Mouse (Mus musculus): Measurements from ENCODE around the gene Taf1c.

The Taf1c gene

GRCm38 (mm10) chr8:119604996-119605395 lies at the start of gene Taf1c:
Taf1c (minus strand) TSS chr8:119605222.
- DNase-seq (ENCODE audit: low read depth in 2 of 2, low spot score in 2 of 2): peak; percentile 93 to 96

DNA sequence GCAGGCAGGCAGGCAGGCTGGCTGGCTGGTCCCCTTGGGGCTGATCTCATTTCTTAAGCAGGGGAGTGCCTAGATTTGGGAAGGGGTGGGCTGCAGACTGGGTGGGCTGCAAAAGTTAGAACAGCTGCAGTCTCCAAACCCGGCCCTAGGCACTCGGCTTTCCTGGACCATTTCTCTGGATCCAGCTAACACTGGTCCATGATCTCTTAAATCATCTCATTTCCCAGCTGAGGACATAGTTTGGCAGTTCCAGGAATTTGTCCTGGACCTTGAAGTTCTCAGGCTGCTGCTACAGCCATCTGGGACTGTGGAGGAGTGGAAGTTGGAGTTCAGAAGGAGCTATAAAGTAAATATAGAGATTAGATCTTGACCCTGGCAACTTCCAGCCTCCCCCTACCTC lies 46.3 kb upstream of the Taf1c start:
- DNase-seq (ENCODE audit: low read depth in 2 of 2, low spot score in 2 of 2): no peak

GRCm38 (mm10) chr8:119646846-119647245 lies 41.8 kb upstream of the Taf1c start:
- DNase-seq (ENCODE audit: low read depth in 2 of 2, low spot score in 2 of 2): no peak

DNA sequence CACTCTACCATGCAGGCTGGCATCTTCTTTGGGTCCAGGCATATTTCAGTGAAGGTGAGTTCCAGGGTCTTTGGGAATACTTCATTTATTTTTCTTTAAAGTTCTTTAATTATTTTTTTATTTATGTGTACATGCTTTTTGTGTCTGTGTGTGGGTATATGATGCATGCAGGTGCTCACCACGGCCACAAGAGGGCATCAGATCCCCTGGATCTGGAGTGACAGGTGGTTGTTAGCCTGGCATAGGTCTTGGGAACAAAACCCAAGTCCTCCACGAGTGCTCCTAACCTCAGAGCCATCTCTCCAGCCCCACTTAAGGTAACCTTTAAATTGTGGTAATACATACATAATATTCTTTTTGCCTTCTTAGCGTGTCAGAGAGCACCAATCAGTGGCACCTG lies 41.2 kb upstream of the Taf1c start:
- DNase-seq (ENCODE audit: low read depth in 2 of 2, low spot score in 2 of 2): no peak

DNA sequence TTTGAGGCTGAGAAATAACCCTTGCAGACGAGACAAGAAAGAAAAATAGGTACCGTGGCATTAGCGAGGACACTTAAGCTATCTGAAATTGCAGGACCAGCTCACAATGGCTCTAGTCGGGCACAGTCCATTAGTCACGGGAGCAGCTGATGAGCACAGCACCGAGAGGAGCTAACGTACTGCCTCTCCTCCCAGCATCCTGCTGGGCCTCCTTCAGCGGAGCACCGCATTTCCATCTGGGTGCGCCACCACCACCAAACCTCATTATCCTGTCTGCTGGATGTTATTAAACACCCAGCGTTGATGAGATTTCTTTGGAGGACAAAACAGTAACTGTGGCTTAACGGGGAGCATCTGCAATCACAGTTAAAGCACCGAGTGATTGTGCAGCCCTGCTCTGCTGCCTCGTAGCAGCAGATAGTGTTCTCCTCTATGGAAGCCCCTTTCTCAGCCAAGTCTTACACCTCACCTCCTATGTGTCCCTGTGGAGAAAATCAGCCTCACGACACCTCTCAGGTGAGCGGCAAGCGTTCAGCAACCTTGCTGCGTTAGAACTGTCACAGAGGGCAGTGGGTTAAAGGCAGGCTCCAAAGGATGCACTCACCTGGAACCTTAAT lies 40.1 kb upstream of the Taf1c start:
- DNase-seq (ENCODE audit: low read depth in 2 of 2, low spot score in 2 of 2): no peak

DNA sequence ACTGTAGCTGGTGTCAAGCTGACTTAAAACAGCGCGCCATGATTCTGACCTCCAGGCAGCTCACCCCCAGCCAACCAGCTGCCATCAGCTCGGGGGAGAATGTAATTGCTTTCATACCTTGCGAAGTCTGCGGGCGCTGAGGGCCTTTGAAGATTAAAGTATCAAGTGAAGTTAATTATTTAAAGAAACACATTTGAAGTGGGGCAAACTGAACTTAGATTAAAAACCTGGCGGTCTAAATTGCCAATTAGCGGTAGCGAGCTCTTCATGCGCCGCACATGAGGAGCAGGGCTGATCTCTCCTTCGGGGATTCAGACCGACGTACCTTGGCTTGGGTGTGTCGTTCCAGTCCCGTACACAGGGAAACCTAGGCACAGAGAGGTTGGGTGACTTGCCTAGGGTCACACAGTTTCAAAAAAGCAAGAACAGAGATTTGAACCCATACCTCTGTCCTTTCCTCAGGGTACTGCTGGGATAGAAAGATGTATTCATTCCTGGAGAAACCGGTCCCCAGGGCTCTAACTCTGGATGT lies 39.5 kb upstream of the Taf1c start:
- DNase-seq (ENCODE audit: low read depth in 2 of 2, low spot score in 2 of 2): no peak

DNA sequence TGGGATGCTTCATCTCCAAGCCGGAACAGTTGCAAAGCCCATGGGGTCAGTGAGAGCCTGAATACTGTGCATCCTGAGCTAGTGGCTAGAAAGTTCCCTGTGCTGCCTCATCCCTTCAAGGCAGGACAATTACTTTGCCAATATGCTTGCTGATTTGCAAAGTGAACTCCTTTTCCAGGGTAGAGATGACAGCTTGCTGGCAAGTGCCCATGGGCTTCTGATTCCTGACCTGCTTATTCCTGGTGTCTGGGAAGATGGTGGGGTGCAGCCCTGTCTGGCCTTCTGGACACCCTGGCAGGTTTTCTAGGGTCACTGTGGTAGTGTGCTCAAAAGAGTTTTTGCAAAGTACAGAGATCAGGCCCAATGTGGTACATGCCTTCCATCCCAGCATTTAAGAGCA lies 37.9 kb upstream of the Taf1c start:
- DNase-seq (ENCODE audit: low read depth in 2 of 2, low spot score in 2 of 2): no peak

DNA sequence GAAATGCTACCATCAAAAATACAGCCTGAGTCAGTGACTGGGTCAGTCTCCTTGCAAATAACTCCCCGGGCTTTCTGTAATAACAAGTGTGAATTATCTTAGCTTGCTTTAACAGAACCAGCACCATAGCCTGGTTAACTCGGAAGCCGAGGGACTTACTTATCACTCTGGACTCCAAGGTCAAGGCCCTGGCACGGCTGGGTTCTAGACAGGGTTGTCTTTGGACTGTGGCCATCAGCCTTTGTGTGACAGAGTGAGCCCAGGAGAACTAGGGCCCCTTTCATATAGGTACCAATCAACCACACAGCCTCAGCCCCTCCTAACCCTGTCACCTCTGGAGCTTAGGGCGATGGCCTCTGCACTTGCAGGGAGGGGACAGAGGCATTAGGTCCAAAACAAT lies 36.0 kb upstream of the Taf1c start:
- DNase-seq (ENCODE audit: low read depth in 2 of 2, low spot score in 2 of 2): no peak

DNA sequence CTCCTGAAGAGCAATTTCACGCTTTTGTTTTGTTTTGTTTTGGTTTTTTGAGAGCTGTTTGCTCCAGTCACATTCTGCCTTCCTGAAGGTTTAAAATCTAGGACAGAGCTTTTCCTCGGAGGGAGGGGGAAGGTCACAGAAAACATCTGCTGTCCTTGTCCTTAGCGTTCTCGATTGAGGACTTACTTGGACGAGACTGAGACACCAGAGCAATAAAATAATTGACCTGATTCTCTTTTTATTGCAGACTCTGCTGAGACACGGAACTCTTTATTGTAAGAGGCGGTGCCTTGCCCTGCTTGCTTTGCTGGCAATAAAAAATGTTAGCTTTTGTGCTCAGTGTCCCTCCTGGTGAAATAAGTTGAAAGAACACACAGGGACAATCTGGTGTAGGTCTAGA lies 34.8 kb upstream of the Taf1c start:
- DNase-seq (ENCODE audit: low read depth in 2 of 2, low spot score in 2 of 2): no peak

- DNase-seq (ENCODE audit: low read depth in 2 of 2, low spot score in 2 of 2): no peak
Observed at GRCm38 (mm10) chr8:119638261-119638660, 33.2 kb upstream of the Taf1c start.

DNA sequence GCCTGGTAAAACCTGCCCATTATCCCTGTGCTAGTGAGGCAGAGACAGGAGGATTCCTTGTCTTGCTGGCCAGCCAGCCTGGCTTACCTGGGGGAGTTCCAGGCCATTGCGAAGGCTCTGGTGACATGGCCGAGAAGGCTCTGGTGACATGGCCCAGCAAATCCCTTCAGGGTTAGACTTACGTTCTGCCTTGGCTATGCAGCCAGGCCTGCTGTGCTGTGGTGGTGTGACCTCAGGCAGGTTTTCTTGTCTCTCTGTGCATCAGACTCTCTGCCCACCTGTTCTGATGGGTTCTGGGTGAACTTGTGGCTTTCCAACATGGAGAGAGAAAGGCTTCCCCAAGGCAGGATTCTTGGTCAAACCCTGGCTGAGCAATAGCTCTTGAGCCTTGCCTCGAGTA lies 32.4 kb upstream of the Taf1c start:
- no peak for DNase-seq (ENCODE audit: low read depth in 2 of 2, low spot score in 2 of 2)

- DNase-seq (ENCODE audit: low read depth in 2 of 2, low spot score in 2 of 2): no peak
Observed at GRCm38 (mm10) chr8:119636766-119637165, 31.7 kb upstream of the Taf1c start.

GRCm38 (mm10) chr8:119635958-119636357 lies 30.9 kb upstream of the Taf1c start:
- DNase-seq (ENCODE audit: low read depth in 2 of 2, low spot score in 2 of 2): no peak

GRCm38 (mm10) chr8:119635378-119635777 lies 30.4 kb upstream of the Taf1c start, which contains the start of gene Kcng4:
Kcng4 (minus strand) TSS chr8:119635680.
- no peak for DNase-seq (ENCODE audit: low read depth in 2 of 2, low spot score in 2 of 2)

GRCm38 (mm10) chr8:119634616-119635336 lies 29.8 kb upstream of the Taf1c start:
- no peak for DNase-seq (ENCODE audit: low read depth in 2 of 2, low spot score in 2 of 2)

- no peak for DNase-seq (ENCODE audit: low read depth in 2 of 2, low spot score in 2 of 2)
Observed at GRCm38 (mm10) chr8:119632909-119633308, 27.9 kb upstream of the Taf1c start.

DNA sequence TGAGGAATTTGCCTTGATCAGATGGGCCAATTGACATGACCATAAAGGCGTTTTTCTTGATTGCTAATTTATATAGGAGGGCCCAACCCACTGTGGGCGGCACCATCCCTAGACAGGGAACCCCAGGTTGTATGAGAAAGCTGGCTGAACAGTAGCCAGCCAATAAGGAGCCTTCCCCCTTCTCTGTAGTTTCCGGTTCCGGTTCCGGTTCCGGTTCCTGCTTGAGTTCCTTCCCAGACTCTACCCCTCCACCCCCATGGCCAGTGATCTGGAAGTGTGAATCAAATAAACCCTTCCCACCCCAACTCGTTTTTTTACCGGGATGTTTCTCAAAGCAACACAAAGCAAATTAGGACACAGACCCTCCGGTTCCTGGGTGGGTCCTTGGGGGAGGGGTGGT lies 27.2 kb upstream of the Taf1c start:
- no peak for DNase-seq (ENCODE audit: low read depth in 2 of 2, low spot score in 2 of 2)

DNA sequence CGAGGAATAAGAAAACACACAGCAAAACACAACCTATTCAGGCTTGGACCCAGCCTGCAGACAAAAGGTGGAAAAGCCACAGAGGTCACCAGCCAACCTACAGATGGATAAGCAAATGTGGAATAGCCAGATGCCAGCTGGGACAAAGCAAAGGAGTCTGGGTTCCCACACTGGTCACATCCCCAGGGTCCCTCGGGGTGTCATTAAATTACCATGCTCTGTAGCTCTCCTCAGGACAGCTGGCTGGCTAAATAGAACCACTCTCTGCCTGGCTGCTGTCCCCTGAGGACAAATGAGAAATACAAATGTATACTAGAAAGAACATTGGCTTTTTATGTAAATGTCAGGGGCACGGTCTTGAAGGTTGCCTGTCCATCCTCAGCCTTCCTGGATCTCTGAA lies 25.8 kb upstream of the Taf1c start:
- DNase-seq (ENCODE audit: low read depth in 2 of 2, low spot score in 2 of 2): no peak

DNA sequence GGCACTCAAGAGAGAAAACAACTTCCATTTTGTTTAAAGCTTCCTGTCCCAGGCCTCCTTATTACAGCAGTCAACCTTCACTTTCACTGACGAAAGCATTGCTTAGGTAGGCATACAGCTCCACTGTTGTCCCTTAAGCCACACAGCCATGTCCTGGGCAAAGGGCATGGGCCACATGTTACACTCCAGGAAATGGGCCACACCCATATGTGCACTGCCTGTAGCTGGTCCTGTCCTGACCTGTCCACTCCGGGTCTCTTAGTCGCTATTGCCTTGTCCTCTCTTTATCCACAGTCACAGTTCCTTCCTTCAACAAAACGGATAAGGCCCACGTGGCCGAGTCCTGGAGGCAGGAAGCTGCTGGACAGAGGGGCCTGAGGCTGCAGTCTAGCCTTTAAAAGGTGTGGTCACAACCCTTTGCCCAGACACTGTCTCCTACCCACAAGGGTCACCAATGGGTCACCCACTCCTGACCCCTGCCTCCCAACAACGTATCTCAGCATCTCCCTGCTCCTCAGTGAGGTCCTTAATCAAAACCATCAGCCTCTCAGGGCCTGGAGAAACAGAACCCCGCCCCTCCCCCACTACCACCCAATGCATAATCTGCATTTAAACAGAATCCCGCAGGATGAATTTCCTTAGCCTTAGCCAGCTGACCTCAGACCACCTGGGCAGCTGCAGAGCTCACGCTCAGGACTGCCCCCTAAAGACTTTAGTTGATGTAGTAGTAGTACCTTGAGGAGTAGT lies 22.8 kb upstream of the Taf1c start:
- no peak for DNase-seq (ENCODE audit: low read depth in 2 of 2, low spot score in 2 of 2)

GRCm38 (mm10) chr8:119627199-119627598 lies 22.2 kb upstream of the Taf1c start:
- no peak for DNase-seq (ENCODE audit: low read depth in 2 of 2, low spot score in 2 of 2)

DNA sequence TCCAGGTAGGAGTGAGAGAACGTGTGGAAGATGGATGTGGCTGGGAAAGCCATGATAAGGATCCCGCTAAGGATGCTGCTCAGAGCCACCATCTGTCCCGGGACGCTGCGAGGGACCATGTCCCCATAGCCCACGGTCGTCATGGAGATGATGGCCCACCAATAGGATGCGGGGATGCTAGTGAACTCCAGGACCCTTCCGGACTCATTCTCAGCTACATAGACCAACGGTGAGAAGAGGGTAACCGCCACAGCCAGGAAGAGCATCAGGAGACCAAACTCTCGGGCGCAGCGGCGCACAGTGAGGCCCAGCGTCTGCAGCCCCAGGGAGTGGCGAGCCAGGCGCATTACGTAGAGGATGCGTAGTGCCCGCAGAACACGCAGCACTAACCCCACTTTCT lies 20.8 kb upstream of the Taf1c start:
- no peak for DNase-seq (ENCODE audit: low read depth in 2 of 2, low spot score in 2 of 2)

- DNase-seq (ENCODE audit: low read depth in 2 of 2, low spot score in 2 of 2): no peak
Observed at GRCm38 (mm10) chr8:119624916-119625315, 19.9 kb upstream of the Taf1c start.
